Mouse (Mus musculus): ENCODE measurements at regions not wholly inside any gene's neighbourhood (a gene's known extent, or its start where the extent isn't known, plus 50 kb on each side); places are given as distances from the start of the nearest gene placed in this dataset.

DNA sequence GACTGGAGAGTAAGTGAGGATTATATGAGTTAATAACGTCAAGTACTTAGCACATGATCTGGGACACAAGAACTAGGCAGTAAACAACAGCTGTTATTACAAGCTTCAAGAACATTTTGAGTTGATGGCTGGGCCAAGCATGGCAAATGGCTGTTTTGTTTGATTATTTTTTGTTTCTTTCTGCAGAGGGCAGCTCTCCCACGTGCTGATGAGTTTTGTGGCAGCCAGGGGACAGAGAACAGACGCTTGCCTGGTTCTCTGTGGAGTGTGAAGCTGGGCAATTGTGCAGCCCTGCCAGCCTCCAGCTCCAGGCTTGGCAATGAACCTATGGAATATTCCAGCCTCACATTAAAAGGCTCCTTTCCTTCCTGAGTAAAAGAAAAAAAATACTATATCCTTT lies 592.2 kb downstream of the Tox3 start:
- no peak for DNase-seq (ENCODE audit: low spot score)

DNA sequence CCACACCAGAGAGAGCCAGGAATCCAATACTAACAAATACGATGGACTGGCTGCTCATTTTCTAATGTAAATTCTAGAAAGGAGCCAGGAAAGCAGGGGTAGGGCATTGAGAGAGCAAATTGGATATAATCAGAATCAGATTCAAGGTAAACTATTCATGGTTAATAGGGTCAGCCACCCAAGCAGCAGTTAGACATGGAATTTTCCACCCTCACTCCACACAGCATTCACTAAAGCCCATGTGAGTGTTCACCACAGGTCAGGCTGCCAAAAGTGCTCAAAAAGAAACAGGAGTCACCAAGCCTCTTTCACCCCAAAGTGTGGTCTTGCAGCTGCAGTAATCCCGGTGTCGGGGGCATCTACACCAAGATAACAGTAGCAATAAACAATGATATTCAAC lies 596.9 kb downstream of the Tox3 start:
- no peak for DNase-seq (ENCODE audit: low spot score)

DNA sequence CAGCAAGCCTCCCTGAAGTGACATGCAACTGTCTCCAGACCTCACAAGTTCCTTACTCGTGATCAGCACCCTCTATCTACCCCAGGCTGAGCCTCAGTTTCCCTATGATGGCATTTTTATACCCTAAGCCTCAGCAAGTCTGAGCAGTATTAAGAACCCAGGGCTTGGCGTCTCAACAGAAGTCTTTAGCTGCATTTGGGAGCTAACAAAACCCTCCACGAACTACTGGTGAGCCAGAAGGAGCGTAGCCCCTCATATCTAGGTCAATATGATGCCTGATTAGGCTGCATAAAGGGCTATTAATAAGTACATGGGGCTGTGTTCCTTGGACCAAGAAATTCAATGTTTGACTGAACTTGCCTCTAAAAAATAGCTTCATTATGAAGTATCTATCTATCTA lies 600.4 kb downstream of the Tox3 start:
- DNase-seq (ENCODE audit: low spot score) = no peak

DNA sequence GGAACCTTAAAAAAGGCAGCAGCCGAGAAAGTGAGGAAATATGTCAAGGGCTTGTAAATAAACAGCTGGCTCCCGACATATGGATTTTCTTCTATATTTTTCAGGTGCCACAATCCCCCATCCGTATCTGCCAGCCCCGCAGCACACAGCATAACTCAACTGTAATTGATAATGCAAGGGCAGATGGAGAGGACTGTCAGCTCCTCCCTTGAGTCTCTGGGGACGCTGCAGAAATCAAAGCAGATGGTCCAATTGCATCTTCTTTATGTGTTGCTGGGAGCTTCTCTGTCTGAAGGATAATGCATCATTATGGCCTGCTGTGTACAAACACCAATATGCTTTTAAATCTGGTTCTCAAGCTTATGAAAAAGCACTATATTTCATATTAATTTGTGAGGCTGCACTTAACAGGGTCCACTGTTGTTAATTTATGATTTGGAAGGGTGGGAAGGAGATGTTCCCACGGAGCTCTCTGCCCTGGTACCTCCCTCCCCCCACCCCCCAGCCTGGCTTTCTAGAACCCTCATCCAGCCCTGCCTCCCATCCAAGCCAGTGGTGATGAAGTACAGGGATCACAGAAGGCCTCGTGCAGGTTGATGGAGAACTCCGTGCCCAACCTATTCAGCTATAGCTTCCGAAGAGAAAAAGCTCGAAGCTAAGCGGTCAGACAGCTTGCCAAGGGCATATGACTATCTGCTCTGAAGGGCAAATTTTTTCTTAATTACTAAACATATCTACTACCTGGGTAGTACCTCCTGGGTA lies 603.7 kb downstream of the Tox3 start:
- DNase-seq (ENCODE audit: low spot score) = no peak

DNA sequence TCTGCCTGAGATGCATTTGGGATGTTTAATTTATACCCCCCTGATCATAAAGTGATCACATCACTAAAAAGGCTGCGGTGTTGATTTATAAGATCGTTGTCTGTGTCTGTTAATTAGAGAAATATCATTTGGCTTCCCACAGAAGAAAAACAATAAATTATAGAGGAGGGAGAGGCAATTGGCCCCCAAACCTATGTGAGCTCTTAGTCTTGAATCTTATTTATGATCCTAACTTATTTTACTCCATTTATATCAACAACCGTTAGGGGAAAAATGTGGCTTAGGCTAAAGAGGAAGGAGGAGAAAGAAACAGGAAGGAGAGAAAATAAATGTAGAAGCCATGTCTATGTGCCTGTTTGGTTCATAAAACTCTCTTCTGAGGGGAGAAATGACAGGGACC lies 609.5 kb downstream of the Tox3 start:
- no peak for DNase-seq (ENCODE audit: low spot score)

DNA sequence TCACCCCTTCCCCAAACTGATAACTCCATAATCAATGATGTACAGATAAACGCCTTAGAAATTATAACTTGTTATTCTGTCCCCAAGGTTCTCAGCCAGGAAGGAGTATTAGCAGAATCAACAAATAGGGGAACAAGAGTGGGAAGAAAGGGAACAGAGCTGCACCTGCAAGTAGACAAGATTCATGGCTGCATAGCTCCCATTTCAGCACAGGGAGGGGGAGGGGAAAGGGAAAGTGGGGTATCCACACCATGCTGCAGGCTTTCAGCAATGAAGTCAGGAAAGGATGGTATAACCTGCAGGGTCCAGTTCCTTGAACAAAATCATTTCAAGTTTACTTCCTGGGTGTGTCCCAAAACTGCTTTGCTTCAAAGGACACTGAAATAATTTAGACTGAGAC lies 610.5 kb downstream of the Tox3 start:
- no peak for DNase-seq (ENCODE audit: low spot score)

DNA sequence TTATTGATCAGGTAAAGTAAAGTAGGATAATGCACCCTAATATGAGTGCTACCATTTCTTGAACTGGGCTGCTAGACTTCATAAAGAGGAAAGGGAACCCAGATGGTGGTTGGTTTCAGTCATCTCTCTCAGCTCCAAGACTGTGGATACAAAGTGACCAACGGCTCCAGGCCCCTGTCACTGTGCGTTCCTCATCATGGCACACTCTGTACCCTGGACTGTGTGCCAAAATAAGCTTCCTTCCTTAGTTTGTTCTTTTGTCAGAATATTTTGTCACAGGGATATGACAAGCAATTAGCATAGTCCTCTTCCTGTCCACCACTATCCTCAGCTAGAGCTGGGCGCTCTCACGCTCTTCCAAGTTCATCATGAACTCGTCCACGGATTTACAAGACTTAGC lies 620.9 kb downstream of the Tox3 start:
- DNase-seq (ENCODE audit: low spot score) = no peak

DNA sequence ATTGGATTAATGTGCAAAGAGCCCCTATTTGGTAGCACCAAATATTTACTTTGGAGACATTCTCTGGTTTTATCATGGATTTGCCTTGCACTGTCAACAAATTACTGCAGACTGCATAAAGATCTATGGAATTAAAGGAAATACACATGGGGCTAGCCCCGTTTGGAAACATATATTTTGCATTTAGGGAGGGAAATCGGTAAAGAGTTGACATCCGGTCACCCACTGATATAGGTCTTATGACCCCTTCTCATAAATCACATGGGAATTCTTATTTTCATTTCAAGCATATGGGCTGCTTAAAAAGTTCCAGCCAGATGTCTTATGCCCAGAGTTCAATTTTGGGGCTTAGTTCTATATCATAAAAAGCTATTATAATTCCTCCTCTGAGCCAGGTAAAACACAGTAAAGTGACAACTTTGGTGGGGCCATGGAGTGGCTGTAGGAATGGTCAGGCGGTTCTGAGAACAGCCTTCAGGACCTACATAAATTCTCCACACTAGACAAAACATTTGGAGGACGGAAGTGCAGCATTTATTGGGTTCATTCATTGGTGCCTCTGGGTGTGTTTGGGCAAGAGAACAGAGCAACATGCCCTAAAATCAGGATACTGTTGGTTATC lies 626.3 kb downstream of the Tox3 start:
- no peak for DNase-seq (ENCODE audit: low spot score)

DNA sequence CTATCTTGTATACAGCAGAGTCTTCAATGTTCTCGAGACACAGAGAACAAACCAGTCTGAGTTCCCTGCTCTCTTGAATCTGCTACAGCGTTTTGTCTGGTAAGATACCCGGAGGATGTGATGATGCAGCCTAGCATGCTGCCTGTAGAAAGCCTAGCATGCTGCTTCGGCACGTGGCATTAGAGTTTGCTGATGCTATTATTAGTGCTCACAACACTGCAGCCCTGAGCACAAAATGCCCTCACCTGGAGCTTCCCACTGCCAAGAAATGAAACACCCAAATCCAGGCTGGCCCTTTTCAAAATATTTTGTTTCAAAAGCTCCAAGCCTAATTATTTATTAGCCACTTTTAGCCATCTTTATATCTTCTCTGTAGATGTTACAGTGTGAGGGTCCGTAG lies 634.3 kb downstream of the Tox3 start:
- DNase-seq (ENCODE audit: low spot score) = no peak

DNA sequence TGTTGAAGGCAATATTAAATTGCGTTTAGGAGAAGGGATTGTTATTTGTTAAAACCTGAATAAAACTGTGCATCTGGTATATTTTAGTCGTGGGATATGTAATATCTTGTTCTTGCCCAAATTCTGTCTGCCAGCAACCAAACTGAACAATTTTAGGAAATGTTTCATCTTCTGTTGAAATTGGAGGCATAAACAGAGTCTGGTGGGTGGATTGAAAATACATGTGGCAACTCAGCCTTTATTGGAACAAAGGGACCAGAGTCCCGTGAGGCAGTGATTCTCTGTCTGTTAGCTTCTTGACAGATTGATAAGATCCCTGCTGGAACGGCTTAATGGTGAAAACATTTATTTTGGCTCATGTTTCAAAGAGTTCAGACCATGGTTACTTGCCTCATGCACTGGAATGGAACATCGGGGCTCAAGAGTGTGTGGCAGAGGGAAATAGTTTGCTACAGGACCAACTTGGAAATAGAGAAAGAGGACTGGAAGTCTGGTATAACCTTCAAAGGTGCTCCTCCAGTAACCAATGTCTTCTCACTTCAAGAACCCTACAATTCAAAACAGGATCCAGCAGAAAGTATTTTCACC lies 640.7 kb downstream of the Tox3 start:
- DNase-seq (ENCODE audit: low spot score) = no peak

DNA sequence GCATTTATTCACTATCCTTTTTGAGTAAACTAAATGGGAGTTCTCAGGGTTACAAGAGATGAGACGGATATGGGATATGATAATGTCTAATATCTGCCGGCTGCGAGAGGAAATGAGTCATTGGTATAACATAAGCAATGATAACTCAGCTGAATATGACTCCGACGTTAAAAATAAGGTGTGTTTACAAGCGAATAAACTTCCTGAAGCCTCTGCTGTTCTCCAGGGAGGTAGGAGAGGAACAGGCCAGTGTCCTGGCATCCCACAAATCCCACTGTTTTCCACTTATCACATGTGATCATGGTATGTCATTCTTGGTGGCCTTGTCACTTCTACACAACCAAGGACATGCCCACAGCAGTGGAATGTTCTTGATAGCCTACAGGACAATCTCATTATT lies 641.7 kb upstream of the Sall1 start:
- DNase-seq (ENCODE audit: low spot score) = no peak

DNA sequence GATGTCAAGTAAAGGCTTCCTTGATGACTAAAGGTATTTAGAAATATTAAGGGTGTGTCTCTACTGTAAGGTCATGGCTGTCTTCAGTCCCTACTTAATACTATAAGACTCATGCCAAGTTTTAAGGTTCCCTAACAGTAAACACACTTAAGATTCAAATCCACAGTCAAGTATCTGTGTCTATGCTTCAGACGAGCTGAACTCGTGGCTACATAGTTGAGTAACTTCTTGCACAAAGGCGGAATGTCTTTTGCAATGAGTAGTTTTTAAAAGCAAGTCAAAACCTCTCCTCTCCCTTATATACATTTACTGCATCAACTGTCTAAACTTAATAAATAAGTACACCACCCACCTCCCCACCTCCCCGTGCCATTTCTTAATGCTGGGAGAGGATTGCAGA lies 637.0 kb upstream of the Sall1 start:
- no peak for DNase-seq (ENCODE audit: low spot score)

DNA sequence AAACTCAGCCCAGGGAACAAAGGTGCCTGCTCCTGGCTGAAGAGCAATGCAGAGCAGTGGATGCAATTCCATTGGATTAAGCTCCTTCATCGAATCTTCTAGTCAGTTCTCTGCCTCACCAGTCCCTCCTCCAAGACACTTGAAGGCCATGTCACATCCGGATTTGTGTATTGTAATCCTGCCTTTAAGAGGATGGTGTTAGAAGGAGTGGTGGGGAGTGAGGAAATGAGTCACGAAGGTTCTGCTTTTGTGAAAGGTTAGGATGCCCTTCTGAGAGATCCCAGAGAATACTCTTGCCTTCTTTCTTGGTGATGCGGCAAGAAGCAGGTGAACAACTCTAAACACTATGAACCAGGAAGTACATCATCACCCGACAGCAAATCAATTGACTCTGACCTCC lies 636.4 kb upstream of the Sall1 start:
- DNase-seq (ENCODE audit: low spot score) = no peak

DNA sequence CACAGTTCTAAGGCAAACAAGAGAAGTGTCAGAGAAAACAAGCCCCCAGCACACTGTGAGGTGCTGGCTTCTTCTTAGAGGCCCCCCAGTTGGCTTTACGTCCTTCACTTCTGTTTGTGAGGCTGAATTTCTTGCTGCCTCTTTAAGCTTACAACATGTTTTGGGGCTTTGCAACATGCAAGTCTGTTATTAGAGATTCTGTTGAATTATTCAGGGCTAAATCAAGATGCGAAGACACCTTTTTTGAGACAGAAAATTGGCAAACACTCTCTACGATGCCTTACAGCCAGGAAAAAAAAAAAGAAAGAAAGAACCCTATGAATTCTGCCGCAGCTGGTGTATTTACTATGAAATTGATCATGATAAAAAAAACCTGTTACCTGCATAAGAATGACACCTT lies 635.6 kb upstream of the Sall1 start:
- DNase-seq (ENCODE audit: low spot score) = no peak

DNA sequence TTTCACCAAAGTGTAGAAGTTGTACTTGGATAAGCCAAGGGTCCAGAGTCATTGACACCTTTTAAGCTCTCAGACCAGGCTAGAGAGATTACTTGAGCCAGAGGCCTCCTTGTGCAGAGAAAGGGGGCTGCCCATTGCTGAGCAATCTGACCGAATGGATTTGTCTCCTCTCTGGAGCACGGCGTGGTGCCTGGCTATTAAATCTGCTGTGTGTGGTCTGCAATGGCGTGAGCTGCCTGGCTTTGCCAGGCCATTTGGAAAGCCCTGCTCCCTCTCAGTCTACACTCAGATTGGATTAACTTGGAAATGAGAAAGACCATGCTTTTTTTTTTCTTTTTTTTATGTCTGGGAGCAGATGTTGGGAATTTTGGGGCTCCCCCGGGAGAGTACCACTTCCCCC lies 633.3 kb upstream of the Sall1 start:
- no peak for DNase-seq (ENCODE audit: low spot score)

DNA sequence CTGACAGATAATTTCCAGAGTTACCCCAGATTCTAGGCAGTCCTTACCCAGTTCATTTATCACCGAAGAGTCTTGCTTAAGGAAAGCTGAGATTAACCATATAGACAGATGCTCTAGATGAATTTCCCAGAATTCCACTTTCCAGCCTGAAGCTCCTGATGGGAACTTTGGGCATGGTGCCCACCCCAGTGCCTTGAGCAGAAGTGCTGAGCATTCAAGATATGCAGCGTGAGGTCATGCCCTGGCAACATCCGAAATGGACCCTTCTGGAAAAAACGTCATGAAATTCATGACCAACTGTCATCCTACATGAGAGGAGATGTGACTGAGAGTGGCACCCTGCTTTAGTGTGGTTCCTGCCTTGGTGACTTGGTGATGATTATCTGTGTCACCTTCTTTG lies 629.9 kb upstream of the Sall1 start:
- DNase-seq (ENCODE audit: low spot score) = no peak

DNA sequence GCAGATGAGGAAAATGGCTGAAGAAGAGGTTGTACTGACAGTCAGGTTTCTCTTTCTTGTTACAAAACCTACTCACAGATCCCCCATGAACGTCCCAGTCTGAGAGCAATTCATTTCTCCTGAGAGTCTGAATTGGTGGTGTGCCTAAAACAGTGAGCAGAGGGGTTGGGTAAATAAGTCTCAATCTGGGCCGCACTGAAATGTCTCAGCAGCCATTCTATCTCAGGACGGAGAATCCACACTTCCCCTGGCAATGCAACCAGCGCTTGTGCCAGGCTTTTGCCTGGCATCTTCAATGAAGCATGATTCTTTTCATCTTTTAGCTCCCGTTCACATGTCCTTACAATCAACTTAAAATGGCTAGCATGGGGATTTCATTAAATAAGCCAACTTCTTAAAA lies 628.7 kb upstream of the Sall1 start:
- DNase-seq (ENCODE audit: low spot score) = no peak

DNA sequence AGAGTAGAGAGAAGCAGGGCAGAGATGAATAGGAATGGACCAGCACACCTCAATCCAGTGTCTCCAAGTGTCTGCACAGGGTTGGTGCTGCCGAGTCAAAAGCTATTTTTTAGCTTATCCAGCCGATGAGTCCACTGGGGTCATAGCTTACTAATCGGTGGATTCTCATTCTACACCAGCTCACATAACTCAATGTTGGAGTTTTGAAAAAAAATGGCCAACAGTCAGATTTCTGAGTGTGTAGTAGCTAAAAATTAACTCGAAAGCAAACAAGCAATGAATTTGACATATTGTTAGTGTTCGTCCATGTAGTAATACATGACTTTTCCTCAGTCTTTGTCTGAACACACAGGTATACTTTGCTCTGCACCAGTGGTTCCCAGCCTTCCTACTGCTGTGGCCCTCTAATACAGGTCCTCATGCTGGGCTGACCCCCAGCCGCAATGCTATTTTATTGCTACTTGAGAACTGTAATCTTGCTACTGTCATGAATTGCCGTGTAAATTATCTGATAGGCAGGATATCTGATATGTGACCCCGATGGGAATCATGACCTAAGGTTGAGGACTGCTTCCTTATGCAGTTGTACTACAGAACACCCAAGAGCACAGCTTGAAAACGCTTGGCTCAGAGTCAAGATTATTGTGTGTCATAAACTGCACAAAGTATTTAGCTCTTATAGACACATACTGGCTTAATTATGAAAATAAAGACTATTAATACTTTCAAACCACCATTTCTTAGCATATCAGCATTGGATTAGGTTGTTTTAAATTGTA lies 621.1 kb upstream of the Sall1 start:
- no peak for DNase-seq (ENCODE audit: low spot score)

DNA sequence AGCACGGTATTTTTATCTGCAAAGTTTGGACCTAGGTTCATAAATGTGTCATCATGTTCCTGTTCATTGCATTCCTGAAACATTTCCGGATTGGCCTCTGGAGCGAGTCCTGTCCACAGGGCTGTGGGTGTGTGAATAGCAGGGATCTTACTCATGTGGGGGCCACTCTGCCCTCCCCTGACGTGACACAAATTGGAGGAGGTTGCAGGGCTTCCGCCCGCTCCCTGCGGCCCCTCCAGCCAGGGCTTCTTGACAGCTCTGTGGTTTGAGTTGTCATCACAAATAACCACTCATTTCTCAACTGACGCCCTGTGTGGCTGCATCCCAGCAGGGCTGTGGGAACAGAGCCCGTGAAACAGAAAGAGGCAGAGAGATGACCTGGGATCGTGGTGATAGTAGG lies 619.9 kb upstream of the Sall1 start:
- DNase-seq (ENCODE audit: low spot score) = no peak

DNA sequence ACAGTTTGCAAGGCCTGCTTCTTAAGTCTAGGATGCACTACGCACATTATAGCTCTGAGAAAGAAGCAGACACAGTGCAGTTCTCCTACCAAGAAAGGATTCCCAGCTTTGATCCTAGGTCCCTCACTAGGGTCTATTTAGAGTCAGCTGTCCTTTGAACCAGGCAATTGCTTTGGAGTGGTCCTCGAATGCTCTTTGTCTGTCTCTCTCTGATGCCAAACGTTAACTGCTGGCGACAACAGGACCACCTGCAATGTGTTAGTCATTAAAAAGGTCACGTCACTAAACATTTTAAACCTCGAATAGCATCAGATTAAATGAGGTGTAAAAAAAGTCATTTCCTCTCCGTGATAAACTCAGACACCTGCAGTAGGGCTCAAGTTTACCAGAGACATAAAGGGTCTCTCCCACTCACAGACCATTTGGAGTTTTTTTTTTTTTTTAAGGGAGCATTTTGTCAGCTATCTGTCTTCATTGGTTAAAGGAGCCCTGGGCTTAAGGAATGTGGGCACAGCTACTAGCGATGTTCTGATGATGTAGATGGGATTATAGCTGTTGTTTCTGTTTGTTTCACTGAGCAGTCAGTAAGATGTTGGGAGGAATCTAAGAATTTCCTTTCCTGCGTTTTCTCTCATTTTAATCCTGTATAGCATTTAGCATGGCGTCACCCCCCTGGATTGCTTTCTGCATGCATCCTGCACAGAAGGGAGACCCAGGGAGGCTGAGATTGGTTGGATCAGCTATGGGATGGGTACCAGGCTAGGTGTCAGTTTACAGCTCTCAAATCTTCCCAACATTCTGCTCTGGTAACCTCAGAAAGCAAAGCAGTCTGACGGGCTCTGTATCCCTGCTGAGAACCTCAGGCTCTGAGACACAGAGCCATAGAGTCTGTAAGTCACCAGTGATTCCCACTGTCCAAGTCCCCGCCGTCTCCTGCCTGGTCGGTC lies 615.3 kb upstream of the Sall1 start:
- no peak for DNase-seq (ENCODE audit: low spot score)

DNA sequence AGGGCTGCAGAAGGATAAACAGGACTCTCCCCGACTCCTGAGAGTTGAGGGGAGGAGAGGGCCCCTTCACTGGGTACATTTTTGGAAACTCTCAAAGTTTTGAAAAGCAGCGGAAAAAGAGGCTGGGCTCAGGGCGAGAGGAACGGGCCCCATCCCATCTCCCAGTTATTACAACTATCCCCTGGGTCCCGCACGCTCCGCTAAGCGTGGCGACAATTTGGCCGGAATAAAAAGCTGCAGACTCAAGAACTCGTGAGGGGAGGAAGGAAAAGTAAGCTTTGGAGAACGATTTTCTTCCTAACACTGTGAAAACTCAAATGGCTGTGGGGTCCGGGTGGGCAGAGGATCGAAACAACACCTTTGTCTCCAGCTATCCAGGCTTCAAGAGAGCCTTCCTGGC lies 611.4 kb upstream of the Sall1 start:
- DNase-seq (ENCODE audit: low spot score) = no peak

Measured in T-cell, adult 2 months (primary cell).